Mouse (Mus musculus) MEL (cell line): ENCODE measurements around the gene Arhgef39. TPM values are rescaled to one million over a fixed set of nuclear protein-coding genes. Genes with fewer than 3 reads are reported as not detected.

Experiments used
- DNase-seq: peaks from one replicate; pipeline ENCODE4 v3.0.0; 2011; ENCODE audit warnings: low read depth, low spot score
- H3K27ac ChIP-seq: 2 replicates; pipeline ENCODE4 v1.5.1; 2012; ENCODE audit warnings: low read depth, mild to moderate bottlenecking, control low read depth, low read length, moderate library complexity; ENCODE audit not compliant: control insufficient read depth
- H3K27me3 ChIP-seq, 2 experiments: fragments of 150-350 bp in 1 of 2; sonication (generic) in 1 of 2; 2 replicates each; pipeline ENCODE4 v1.6.1; 2012; ENCODE audit warnings: low read length in 2 of 2, mild to moderate bottlenecking in 2 of 2, improper control_type of control experiment in 1 of 2, moderate library complexity in 1 of 2; ENCODE audit not compliant: insufficient read depth in 2 of 2, control insufficient read depth in 1 of 2
- H3K36me3 ChIP-seq, 2 experiments: 2 replicates each; pipeline ENCODE4 v1.6.1; 2012 to 2014; ENCODE audit warnings: low read length in 2 of 2, improper control_type of control experiment in 1 of 2, inconsistent platforms in 1 of 2, mild to moderate bottlenecking in 1 of 2; ENCODE audit not compliant: insufficient read depth in 2 of 2, control insufficient read depth in 1 of 2
- H3K4me1 ChIP-seq, 2 experiments: fragments of 150-350 bp in 1 of 2; sonication (generic) in 1 of 2; 2 replicates each; pipeline ENCODE4 v1.6.1; 2012; ENCODE audit warnings: low read length in 2 of 2, improper control_type of control experiment in 1 of 2, mild to moderate bottlenecking in 1 of 2; ENCODE audit not compliant: insufficient read depth in 2 of 2, control insufficient read depth in 1 of 2
- H3K4me3 ChIP-seq, 2 experiments: fragments of 150-350 bp in 1 of 2; sonication (generic) in 1 of 2; 2 replicates each; pipeline ENCODE4 v1.5.1; 2012; ENCODE audit warnings: low read depth in 2 of 2, low read length in 2 of 2, mild to moderate bottlenecking in 2 of 2, moderate library complexity in 2 of 2, control low read depth in 1 of 2, improper control_type of control experiment in 1 of 2; ENCODE audit not compliant: control insufficient read depth in 1 of 2, insufficient read depth in 1 of 2
- H3K79me2 ChIP-seq: 2 replicates; pipeline ENCODE4 v1.6.1; 2012; ENCODE audit warnings: mild to moderate bottlenecking, low read length, moderate library complexity; ENCODE audit not compliant: control insufficient read depth, poor library complexity, insufficient read depth
- H3K9ac ChIP-seq: 2 replicates; pipeline ENCODE4 v1.6.1; 2012; ENCODE audit warnings: low read depth, mild to moderate bottlenecking, control low read depth, low read length, moderate library complexity; ENCODE audit not compliant: control insufficient read depth, poor library complexity, severe bottlenecking
- H3K9me3 ChIP-seq: fragments of 150-350 bp; sonication (generic); replicated peaks from 2 replicates; pipeline ENCODE4 v1.6.1; 2012; ENCODE audit warnings: mild to moderate bottlenecking, low read length, improper control_type of control experiment, moderate library complexity; ENCODE audit not compliant: insufficient read depth
- BHLHE40 ChIP-seq: IDR thresholded peaks from 2 replicates; pipeline ENCODE4 v1.6.1; 2012; ENCODE audit warnings: low read depth, mild to moderate bottlenecking, inconsistent platforms, low read length, improper control_type of control experiment, borderline replicate concordance
- CTCF ChIP-seq, 3 experiments: IDR thresholded peaks in 2 of 3; conservative IDR thresholded peaks in 1 of 3; 2 replicates each; pipeline ENCODE4 v1.5.1; 2011 to 2012; ENCODE audit warnings: low read length in 3 of 3, low read depth in 2 of 3, mild to moderate bottlenecking in 2 of 3, improper control_type of control experiment in 1 of 3, inconsistent platforms in 1 of 3, mixed read lengths in 1 of 3, moderate library complexity in 1 of 3; ENCODE audit not compliant: control insufficient read depth in 1 of 3, insufficient read depth in 1 of 3, poor library complexity in 1 of 3, severe bottlenecking in 1 of 3
- E2F4 ChIP-seq: IDR thresholded peaks from 2 replicates; pipeline ENCODE4 v1.6.1; 2011; ENCODE audit warnings: low read depth, low read length, improper control_type of control experiment, borderline replicate concordance
- ELF1 ChIP-seq: IDR thresholded peaks from 2 replicates; pipeline ENCODE4 v1.6.1; 2014; ENCODE audit warnings: low read depth, mild to moderate bottlenecking, inconsistent platforms, low read length, improper control_type of control experiment, moderate library complexity
- ETS1 ChIP-seq: IDR thresholded peaks from 2 replicates; pipeline ENCODE4 v1.6.1; 2012; ENCODE audit warnings: low read depth, mild to moderate bottlenecking, inconsistent platforms, low read length, improper control_type of control experiment, moderate library complexity
- GABPA ChIP-seq: IDR thresholded peaks from 2 replicates; pipeline ENCODE4 v1.6.1; 2012; ENCODE audit warnings: low read depth, mild to moderate bottlenecking, inconsistent platforms, low read length, improper control_type of control experiment, moderate library complexity
- GATA1 ChIP-seq: IDR thresholded peaks from 2 replicates; pipeline ENCODE4 v1.6.1; 2011; ENCODE audit warnings: low read depth, low read length, improper control_type of control experiment
- HCFC1 ChIP-seq: IDR thresholded peaks from 2 replicates; pipeline ENCODE4 v1.6.1; 2012; ENCODE audit warnings: low read depth, mild to moderate bottlenecking, inconsistent platforms, low read length, improper control_type of control experiment, moderate library complexity
- KAT2A ChIP-seq: conservative IDR thresholded peaks from 2 replicates; pipeline ENCODE4 v1.6.1; 2012; ENCODE audit warnings: low read depth, low read length, improper control_type of control experiment, inconsistent platforms
- MAFK ChIP-seq: IDR thresholded peaks from 2 replicates; pipeline ENCODE4 v1.6.1; 2011; ENCODE audit warnings: low read depth, mild to moderate bottlenecking, low read length, improper control_type of control experiment, borderline replicate concordance
- MAZ ChIP-seq: IDR thresholded peaks from 2 replicates; pipeline ENCODE4 v1.6.1; 2012; ENCODE audit warnings: low read depth, mild to moderate bottlenecking, inconsistent platforms, low read length, improper control_type of control experiment
- MEF2A ChIP-seq: IDR thresholded peaks from 2 replicates; pipeline ENCODE4 v1.6.1; 2014; ENCODE audit warnings: low read depth, mild to moderate bottlenecking, inconsistent platforms, low read length, improper control_type of control experiment; ENCODE audit not compliant: poor library complexity, insufficient replicate concordance, severe bottlenecking; ENCODE audit errors: extremely low read depth
- MXI1 ChIP-seq: IDR thresholded peaks from 2 replicates; pipeline ENCODE4 v1.6.1; 2011; ENCODE audit warnings: mild to moderate bottlenecking, low read depth, low read length, improper control_type of control experiment
- MYB ChIP-seq: IDR thresholded peaks from 2 replicates; pipeline ENCODE4 v1.6.1; 2011; ENCODE audit warnings: mild to moderate bottlenecking, low read depth, low read length, improper control_type of control experiment
- MYC ChIP-seq: IDR thresholded peaks from 2 replicates; pipeline ENCODE4 v1.6.1; 2011; ENCODE audit warnings: low read depth, mild to moderate bottlenecking, low read length, improper control_type of control experiment, moderate library complexity
- NELFE ChIP-seq: IDR thresholded peaks from 2 replicates; pipeline ENCODE4 v1.6.1; 2011; ENCODE audit warnings: low read depth, low read length, improper control_type of control experiment
- POLR2A ChIP-seq, 2 experiments: IDR thresholded peaks; 2 replicates each; pipeline ENCODE4 v1.6.1; 2011 to 2012; ENCODE audit warnings: low read length in 2 of 2, mild to moderate bottlenecking in 2 of 2, control low read depth in 1 of 2, improper control_type of control experiment in 1 of 2, low read depth in 1 of 2, moderate library complexity in 1 of 2; ENCODE audit not compliant: control insufficient read depth in 1 of 2, insufficient read depth in 1 of 2, poor library complexity in 1 of 2
- POLR2AphosphoS2 ChIP-seq: IDR thresholded peaks from 2 replicates; pipeline ENCODE4 v1.6.1; 2011; ENCODE audit warnings: low read length, improper control_type of control experiment
- POLR2AphosphoS5 ChIP-seq: IDR thresholded peaks from 2 replicates; pipeline ENCODE4 v1.6.1; 2012; ENCODE audit warnings: low read depth, borderline replicate concordance, mild to moderate bottlenecking, inconsistent platforms, low read length, moderate library complexity, mixed read lengths
- SIN3A ChIP-seq: IDR thresholded peaks from 2 replicates; pipeline ENCODE4 v1.6.1; 2012; ENCODE audit warnings: low read length, improper control_type of control experiment, inconsistent platforms
- SMC3 ChIP-seq: IDR thresholded peaks from 2 replicates; pipeline ENCODE4 v1.6.1; 2011; ENCODE audit warnings: low read depth, low read length, improper control_type of control experiment
- TAL1 ChIP-seq: IDR thresholded peaks from 2 replicates; pipeline ENCODE4 v1.6.1; 2012; ENCODE audit warnings: mild to moderate bottlenecking, inconsistent platforms, low read length, moderate library complexity, mixed read lengths
- TBP ChIP-seq: IDR thresholded peaks from 2 replicates; pipeline ENCODE4 v1.8.0; 2011; ENCODE audit warnings: low read depth, low read length, improper control_type of control experiment
- TCF12 ChIP-seq: IDR thresholded peaks from 2 replicates; pipeline ENCODE4 v1.6.1; 2014; ENCODE audit warnings: low read depth, mild to moderate bottlenecking, inconsistent platforms, low read length, improper control_type of control experiment, moderate library complexity
- UBTF ChIP-seq: IDR thresholded peaks from 2 replicates; pipeline ENCODE4 v1.6.1; 2012; ENCODE audit warnings: low read depth, mild to moderate bottlenecking, inconsistent platforms, low read length, improper control_type of control experiment, moderate library complexity, borderline replicate concordance; ENCODE audit not compliant: insufficient read depth
- USF1 ChIP-seq: IDR thresholded peaks from 2 replicates; pipeline ENCODE4 v1.6.1; 2014; ENCODE audit warnings: low read depth, mild to moderate bottlenecking, inconsistent platforms, low read length, improper control_type of control experiment, moderate library complexity
- ZKSCAN1 ChIP-seq: IDR thresholded peaks from 2 replicates; pipeline ENCODE4 v1.6.1; 2012; ENCODE audit warnings: low read depth, mild to moderate bottlenecking, inconsistent platforms, low read length, improper control_type of control experiment, moderate library complexity
- ZMIZ1 ChIP-seq: IDR thresholded peaks from 2 replicates; pipeline ENCODE4 v1.6.1; 2012; ENCODE audit warnings: low read depth, mild to moderate bottlenecking, inconsistent platforms, low read length, improper control_type of control experiment, moderate library complexity
- ZNF384 ChIP-seq: IDR thresholded peaks from 2 replicates; pipeline ENCODE4 v1.6.1; 2012; ENCODE audit warnings: low read depth, mild to moderate bottlenecking, inconsistent platforms, low read length, improper control_type of control experiment
- polyA plus RNA-seq, 2 experiments: library from polyadenylated mRNA; stranded (reverse) in 1 of 2; unstranded in 1 of 2; fragments of >175 nt in 1 of 2; fragments of >200 nt in 1 of 2; gene quantifications; 2 replicates each; pipeline versions ENCODE4 v1.2.1 to v1.2.4; 2012; ENCODE audit warnings: low replicate concordance in 2 of 2, low read depth in 1 of 2; ENCODE audit not compliant: insufficient read length in 2 of 2, insufficient read depth in 1 of 2, missing spikeins in 1 of 2
- total RNA-seq: library from RNA; depleted of rRNA; stranded (reverse); fragments of 300-350 nt; gene quantifications from 2 replicates; pipeline ENCODE4 v1.2.3, GENCODE M21; 2012

The Arhgef39 gene
- total and polyA plus RNA-seq, 3 experiments, result 26.3 to 56.7 TPM; not detected in 1

- DNase-seq, result no peak
- Histone ChIP-seq H3K36me3 (peaks cover 0 to 8% of the 10 kb centered on the region in 2 experiments; a peak in 2 of 4 replicates), H3K9ac (peak overlapping the region; percentile 77), H3K27ac (no peak overlapping the region), H3K27me3 (no peaks in the 10 kb centered on the region), H3K4me1 (peaks cover 9 to 22% of the 10 kb centered on the region in 2 experiments), H3K4me3 (peak overlapping the region; percentile 71 to 91), H3K79me2 (no peaks in the 10 kb centered on the region; the same call in 1 of the 2 replicates), H3K9me3 (no peaks in the 10 kb centered on the region)
- TF ChIP-seq ETS1 (no peak), ELF1 (no peak), NELFE (no peak), E2F4 (no peak), ZKSCAN1 (no peak), POLR2A (IDR thresholded peaks at IDR 0.05; ENCODE audit: control insufficient read depth in 1 of 2, insufficient read depth in 1 of 2, low read depth in 1 of 2, low read length in 2 of 2, poor library complexity in 1 of 2) (no peak), TAL1 (no peak), BHLHE40 (no peak), POLR2AphosphoS2 (no peak), POLR2AphosphoS5 (no peak), SIN3A (no peak)
Measured at GRCm38 (mm10) chr4:43509109-43509508, 9.6 kb upstream of the Arhgef39 start.

- peaks cover 12 to 25% of the 10 kb centered on the region in 2 experiments for H3K4me1 ChIP-seq
- H3K9me3 ChIP-seq, result no peaks in the 10 kb centered on the region
- DNase-seq, result peak; percentile 89
- no peaks in the 10 kb centered on the region for H3K27me3 ChIP-seq
- H3K27ac ChIP-seq, result peak overlapping the region; percentile 41
- H3K9ac ChIP-seq, result peak overlapping the region; percentile 77
- H3K4me3 ChIP-seq, result peak overlapping the region; percentile 71 to 91
- H3K36me3 ChIP-seq, result peaks cover 0 to 13% of the 10 kb centered on the region in 2 experiments; a peak in 2 of 4 replicates
- TF ChIP-seq GABPA (no peak), USF1 (peak; percentile 63; the same call in 1 of the 2 replicates), HCFC1 (0 out of 2 replicates have a peak, but pooled peaks have one; percentile 40), E2F4 (no peak), ZMIZ1 (peak; percentile 95), MYC (no peak), SMC3 (no peak), NELFE (peak; percentile 86), POLR2A (IDR thresholded peaks at IDR 0.05; ENCODE audit: control insufficient read depth in 1 of 2, insufficient read depth in 1 of 2, low read depth in 1 of 2, low read length in 2 of 2, poor library complexity in 1 of 2) (peak; percentile 86 to 91; a peak in 3 of 4 replicates), MYB (no peak), MEF2A (no peak), KAT2A (no peak), MAZ (no peak), TBP (peak; percentile 76), ETS1 (no peak), ZNF384 (no peak), MAFK (no peak), GATA1 (no peak), UBTF (no peak), MXI1 (peak; percentile 90), BHLHE40 (peak; percentile 86; the same call in 1 of the 2 replicates), TAL1 (no peak), TCF12 (peak; percentile 62; the same call in 1 of the 2 replicates), POLR2AphosphoS2 (peak; percentile 67; the same call in 1 of the 2 replicates), SIN3A (peak; percentile 79), ELF1 (peak; percentile 81), CTCF (IDR thresholded peaks at IDR 0.05 in 2 of 3, conservative IDR thresholded peaks at IDR 0.05 in 1 of 3; ENCODE audit: control insufficient read depth in 1 of 3, insufficient read depth in 1 of 3, low read depth in 2 of 3, low read length in 3 of 3, poor library complexity in 1 of 3, severe bottlenecking in 1 of 3) (no peak)
- TF ChIP-seq, all 39 proteins: peak for 12
- H3K79me2 ChIP-seq, result no peaks in the 10 kb centered on the region; the same call in 1 of the 2 replicates
Measured at GRCm38 (mm10) chr4:43508666-43508997, 9.1 kb upstream of the Arhgef39 start.
